Mouse (Mus musculus) heart, adult 2 months (tissue): Measurements from ENCODE around the gene Gm10803.
"Not testable (repeated sequence)": the region's sequence is repeated elsewhere in the genome, so short reads cannot be mapped to it uniquely, and the experiment has no call there.

ENCODE experiments used
- CTCF ChIP-seq: fragments of 200-600 bp; IDR thresholded peaks from 2 replicates; pipeline ENCODE4 v1.8.1; 2022; ENCODE audit warnings: antibody characterized with exemption, mild to moderate bottlenecking, moderate library complexity
- POLR2A ChIP-seq: fragments of 200-500 bp; IDR thresholded peaks from 2 replicates; pipeline ENCODE4 v1.6.1; 2011; ENCODE audit warnings: mild to moderate bottlenecking, low read depth, low read length, control low read depth; ENCODE audit not compliant: insufficient read depth

GRCm38 (mm10) chr2:93560268-93560667 is at the start of gene Gm10803:
- TF ChIP-seq POLR2A, CTCF: not testable (repeated sequence)
